Mouse (Mus musculus): ENCODE data around the gene Serinc4. TPM values are rescaled to one million over a fixed set of nuclear protein-coding genes. Genes with fewer than 3 reads are reported as not detected.
"Not testable (repeated sequence)": the region's sequence is repeated elsewhere in the genome, so short reads cannot be mapped to it uniquely, and the experiment has no call there.

The Serinc4 gene
- 0.54 and 0.79 TPM in 2 replicates for polyA plus RNA-seq (2014; fragmentation: Nextera tagmentation; extraction: Ambion mirVana)

- Histone ChIP-seq H3K4me2 (ENCODE audit: low read depth, low read length) (peak within 1 kb of the TSS; percentile 61), H3K27me3 (ENCODE audit: control insufficient read depth, insufficient read depth, low read length) (no peaks in the 10 kb centered on the region), H3K4me3 (ENCODE audit: low read depth, low read length) (peak within 1 kb of the TSS; percentile 78), H3K9ac (replicated peaks; ENCODE audit: low read length) (peak within 1 kb of the TSS; percentile 77), H3K36me3 (replicated peaks; ENCODE audit: control insufficient read depth, insufficient read depth, low read depth, low read length) (no peaks in the 10 kb centered on the region; the same call in 1 of the 2 replicates), H3K9me3 (replicated peaks; ENCODE audit: control insufficient read depth, low read length) (no peaks in the 10 kb centered on the region), H3K27ac (replicated peaks; ENCODE audit: low read depth, low read length) (peak within 1 kb of the TSS; percentile 22; the same call in 1 of the 2 replicates), H3K4me1 (ENCODE audit: control insufficient read depth, insufficient read depth, low read length) (no peaks in the 10 kb centered on the region)
- ATAC-seq (replicated peaks; ENCODE audit: insufficient number of reproducible peaks, low FRiP score, low TSS enrichment, low read depth) = peak; percentile 85
- 5% methylated on average over 41 of the region's 41 CpGs for WGBS
- DNase-seq (ENCODE audit: low spot score) = peak; percentile 92
Observed at GRCm38 (mm10) chr2:121456692-121457642, at the start of gene Serinc4. TSS of gene Serinc4 (minus strand) at chr2:121456781.

GRCm38 (mm10) chr2:121501550-121501949 is 45.0 kb upstream of the Serinc4 start:
- not testable (repeated sequence) for H3K27me3 ChIP-seq (ENCODE audit: control insufficient read depth, insufficient read depth, low read length); H3K4me3 ChIP-seq (ENCODE audit: low read depth, low read length); H3K27ac ChIP-seq (replicated peaks; ENCODE audit: low read depth, low read length); H3K9me3 ChIP-seq (replicated peaks; ENCODE audit: control insufficient read depth, low read length); H3K4me2 ChIP-seq (ENCODE audit: low read depth, low read length); DNase-seq (ENCODE audit: low spot score); ATAC-seq (replicated peaks; ENCODE audit: insufficient number of reproducible peaks, low FRiP score, low TSS enrichment, low read depth); H3K4me1 ChIP-seq (ENCODE audit: control insufficient read depth, insufficient read depth, low read length); H3K9ac ChIP-seq (replicated peaks; ENCODE audit: low read length); H3K36me3 ChIP-seq (replicated peaks; ENCODE audit: control insufficient read depth, insufficient read depth, low read depth, low read length)
- 90% methylated on average over 1 of the region's 6 CpGs for WGBS

DNA sequence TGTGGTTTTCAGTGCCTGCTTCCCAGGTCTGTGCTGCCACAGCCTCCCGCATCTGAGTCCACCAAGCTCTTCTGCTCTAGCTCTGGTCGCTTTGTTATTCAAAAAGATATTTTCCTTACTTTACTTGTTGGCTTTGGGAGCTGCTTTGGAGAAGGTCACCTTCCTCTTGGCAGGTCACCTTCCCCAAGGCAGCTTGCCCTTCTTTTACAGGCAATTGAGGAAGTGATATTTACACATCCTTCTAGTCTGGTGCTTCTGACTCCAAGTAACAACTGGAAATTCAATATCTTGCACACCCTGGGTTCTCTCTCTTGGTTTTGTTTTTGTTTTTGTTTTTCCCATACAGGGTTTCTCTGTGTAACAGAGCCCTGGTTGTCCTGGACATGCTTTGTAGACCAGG is 27.8 kb upstream of the Serinc4 start:
- not testable (repeated sequence) for H3K9me3 ChIP-seq (replicated peaks; ENCODE audit: control insufficient read depth, low read length); ATAC-seq (replicated peaks; ENCODE audit: insufficient number of reproducible peaks, low FRiP score, low TSS enrichment, low read depth); H3K36me3 ChIP-seq (replicated peaks; ENCODE audit: control insufficient read depth, insufficient read depth, low read depth, low read length); H3K27ac ChIP-seq (replicated peaks; ENCODE audit: low read depth, low read length); H3K27me3 ChIP-seq (ENCODE audit: control insufficient read depth, insufficient read depth, low read length); H3K9ac ChIP-seq (replicated peaks; ENCODE audit: low read length); DNase-seq (ENCODE audit: low spot score); H3K4me3 ChIP-seq (ENCODE audit: low read depth, low read length); H3K4me1 ChIP-seq (ENCODE audit: control insufficient read depth, insufficient read depth, low read length); H3K4me2 ChIP-seq (ENCODE audit: low read depth, low read length)
- 100% methylated on average over 1 of the region's 2 CpGs for WGBS

DNA sequence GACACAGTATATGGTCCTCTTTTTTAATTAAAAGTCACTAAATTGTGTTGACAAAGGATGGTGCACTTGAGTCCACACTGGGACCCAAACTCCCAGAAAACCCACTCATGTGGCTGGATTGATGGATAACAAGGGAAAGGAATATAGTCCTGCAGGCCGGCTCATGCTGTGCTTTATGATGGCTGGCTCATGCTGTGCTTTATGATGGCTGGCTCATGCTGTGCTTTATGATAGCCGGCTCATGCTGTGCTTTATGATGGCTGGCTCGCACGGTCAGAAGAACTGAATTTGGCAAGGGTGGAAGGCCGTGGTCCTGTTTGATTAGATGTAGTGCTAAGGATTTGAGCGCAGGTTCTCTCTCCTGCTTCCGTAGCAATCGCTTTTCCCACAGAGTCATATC is 27.0 kb upstream of the Serinc4 start:
- Histone ChIP-seq H3K9ac (replicated peaks; ENCODE audit: low read length) (no peak overlapping the region), H3K4me2 (ENCODE audit: low read depth, low read length) (no peak overlapping the region), H3K27ac (replicated peaks; ENCODE audit: low read depth, low read length) (no peak overlapping the region), H3K4me3 (ENCODE audit: low read depth, low read length) (no peak overlapping the region), H3K9me3 (replicated peaks; ENCODE audit: control insufficient read depth, low read length) (no peaks in the 10 kb centered on the region), H3K36me3 (replicated peaks; ENCODE audit: control insufficient read depth, insufficient read depth, low read depth, low read length) (no peaks in the 10 kb centered on the region), H3K4me1 (ENCODE audit: control insufficient read depth, insufficient read depth, low read length) (no peaks in the 10 kb centered on the region), H3K27me3 (ENCODE audit: control insufficient read depth, insufficient read depth, low read length) (no peaks in the 10 kb centered on the region)
- WGBS = 72% methylated on average over 8 of the region's 8 CpGs
- no peak for ATAC-seq (replicated peaks; ENCODE audit: insufficient number of reproducible peaks, low FRiP score, low TSS enrichment, low read depth)
- no peak for DNase-seq (ENCODE audit: low spot score)

GRCm38 (mm10) chr2:121480916-121481315 is 24.3 kb upstream of the Serinc4 start:
- H3K9me3 ChIP-seq (replicated peaks; ENCODE audit: control insufficient read depth, low read length); H3K9ac ChIP-seq (replicated peaks; ENCODE audit: low read length); ATAC-seq (replicated peaks; ENCODE audit: insufficient number of reproducible peaks, low FRiP score, low TSS enrichment, low read depth); DNase-seq (ENCODE audit: low spot score); H3K36me3 ChIP-seq (replicated peaks; ENCODE audit: control insufficient read depth, insufficient read depth, low read depth, low read length); H3K4me3 ChIP-seq (ENCODE audit: low read depth, low read length); H3K4me2 ChIP-seq (ENCODE audit: low read depth, low read length); H3K27me3 ChIP-seq (ENCODE audit: control insufficient read depth, insufficient read depth, low read length); H3K27ac ChIP-seq (replicated peaks; ENCODE audit: low read depth, low read length); H3K4me1 ChIP-seq (ENCODE audit: control insufficient read depth, insufficient read depth, low read length): not testable (repeated sequence)
- 87% methylated on average over 13 of the region's 13 CpGs for WGBS

GRCm38 (mm10) chr2:121480498-121480897 is 23.9 kb upstream of the Serinc4 start:
- ATAC-seq (replicated peaks; ENCODE audit: insufficient number of reproducible peaks, low FRiP score, low TSS enrichment, low read depth) (no peak), DNase-seq (ENCODE audit: low spot score) (peak; percentile 29)
- Histone ChIP-seq H3K9me3 (replicated peaks; ENCODE audit: control insufficient read depth, low read length) (no peaks in the 10 kb centered on the region), H3K4me1 (ENCODE audit: control insufficient read depth, insufficient read depth, low read length) (no peaks in the 10 kb centered on the region), H3K27ac (replicated peaks; ENCODE audit: low read depth, low read length) (no peak overlapping the region), H3K4me2 (ENCODE audit: low read depth, low read length) (no peak overlapping the region), H3K9ac (replicated peaks; ENCODE audit: low read length) (no peak overlapping the region), H3K27me3 (ENCODE audit: control insufficient read depth, insufficient read depth, low read length) (no peaks in the 10 kb centered on the region), H3K4me3 (ENCODE audit: low read depth, low read length) (no peak overlapping the region), H3K36me3 (replicated peaks; ENCODE audit: control insufficient read depth, insufficient read depth, low read depth, low read length) (no peaks in the 10 kb centered on the region; the same call in 1 of the 2 replicates)
- WGBS = 61% methylated on average over 3 of the region's 3 CpGs

- Histone ChIP-seq H3K4me2 (ENCODE audit: low read depth, low read length) (no peak overlapping the region), H3K9me3 (replicated peaks; ENCODE audit: control insufficient read depth, low read length) (no peaks in the 10 kb centered on the region), H3K4me1 (ENCODE audit: control insufficient read depth, insufficient read depth, low read length) (no peaks in the 10 kb centered on the region), H3K36me3 (replicated peaks; ENCODE audit: control insufficient read depth, insufficient read depth, low read depth, low read length) (no peaks in the 10 kb centered on the region; the same call in 1 of the 2 replicates), H3K9ac (replicated peaks; ENCODE audit: low read length) (no peak overlapping the region), H3K4me3 (ENCODE audit: low read depth, low read length) (no peak overlapping the region), H3K27ac (replicated peaks; ENCODE audit: low read depth, low read length) (no peak overlapping the region), H3K27me3 (ENCODE audit: control insufficient read depth, insufficient read depth, low read length) (no peaks in the 10 kb centered on the region)
- DNase-seq (ENCODE audit: low spot score) (no peak), ATAC-seq (replicated peaks; ENCODE audit: insufficient number of reproducible peaks, low FRiP score, low TSS enrichment, low read depth) (no peak)
- 82% methylated on average over 3 of the region's 3 CpGs for WGBS
Observed at GRCm38 (mm10) chr2:121477491-121478266, 21.1 kb upstream of the Serinc4 start.

Measured in embryonic facial prominence, embryonic 11.5 days (tissue).